Mouse (Mus musculus) myocyte (in vitro differentiated cells): ENCODE results near the gene Macrod2. TPM values are rescaled to one million over a fixed set of nuclear protein-coding genes. Genes with fewer than 3 reads are reported as not detected.

Experiments used
- H3K27me3 ChIP-seq: one replicate; pipeline ENCODE4 v1.6.1; 2011; ENCODE audit not compliant: control insufficient read depth, insufficient read depth, insufficient read length
- H3K36me3 ChIP-seq: one replicate; pipeline ENCODE4 v1.6.1; 2011; ENCODE audit not compliant: control insufficient read depth, insufficient read depth
- H3K4me2 ChIP-seq: one replicate; pipeline ENCODE4 v1.6.1; 2011; ENCODE audit warnings: low read depth, control low read depth
- H3K4me3 ChIP-seq: one replicate; pipeline ENCODE4 v1.5.1; 2011; ENCODE audit warnings: mild to moderate bottlenecking, control low read depth, moderate library complexity
- H3K79me2 ChIP-seq: one replicate; pipeline ENCODE4 v1.6.1; 2011; ENCODE audit not compliant: control insufficient read depth, insufficient read depth
- H3ac ChIP-seq: one replicate; pipeline ENCODE4 v1.6.1; 2011; ENCODE audit not compliant: control insufficient read depth, insufficient read length
- CEBPB ChIP-seq: IDR thresholded peaks from 2 replicates; pipeline ENCODE4 v1.6.1; 2011; ENCODE audit warnings: mild to moderate bottlenecking, moderate library complexity; ENCODE audit not compliant: poor library complexity, insufficient read depth, severe bottlenecking
- E2F4 ChIP-seq: IDR thresholded peaks from one replicate; pipeline ENCODE4 v1.6.1; 2011; ENCODE audit warnings: mild to moderate bottlenecking, control low read depth, moderate library complexity; ENCODE audit not compliant: insufficient read depth
- MAX ChIP-seq: IDR thresholded peaks from one replicate; pipeline ENCODE4 v1.6.1; 2011; ENCODE audit warnings: low read depth, mild to moderate bottlenecking, control low read depth
- MYOD1 ChIP-seq, 3 experiments: IDR thresholded peaks; one replicate each; pipeline ENCODE4 v1.6.1; 2011; ENCODE audit warnings: control low read depth in 2 of 3, low read depth in 2 of 3, mild to moderate bottlenecking in 2 of 3, moderate library complexity in 1 of 3; ENCODE audit not compliant: insufficient read length in 2 of 3, control insufficient read depth in 1 of 3
- MYOG ChIP-seq, 3 experiments: IDR thresholded peaks; one replicate each; pipeline ENCODE4 v1.6.1; 2011; ENCODE audit warnings: control low read depth in 2 of 3, low read depth in 2 of 3, mild to moderate bottlenecking in 2 of 3; ENCODE audit not compliant: insufficient read length in 2 of 3, control insufficient read depth in 1 of 3, insufficient read depth in 1 of 3
- POLR2A ChIP-seq: IDR thresholded peaks from one replicate; pipeline ENCODE4 v1.6.1; 2011; ENCODE audit warnings: low read depth, mild to moderate bottlenecking, control low read depth, moderate library complexity; ENCODE audit not compliant: insufficient read length
- POLR2AphosphoS2 ChIP-seq: IDR thresholded peaks from one replicate; pipeline ENCODE4 v1.6.1; 2011; ENCODE audit warnings: low read depth, control low read depth; ENCODE audit not compliant: insufficient read length
- REST ChIP-seq: IDR thresholded peaks from one replicate; pipeline ENCODE4 v1.6.1; 2011; ENCODE audit warnings: mild to moderate bottlenecking, control low read depth, moderate library complexity; ENCODE audit not compliant: insufficient read depth, insufficient read length
- SRF ChIP-seq: IDR thresholded peaks from one replicate; pipeline ENCODE4 v1.6.1; 2011; ENCODE audit warnings: low read depth; ENCODE audit not compliant: control insufficient read depth, insufficient read length
- TCF12 ChIP-seq: IDR thresholded peaks from one replicate; pipeline ENCODE4 v1.6.1; 2011; ENCODE audit warnings: mild to moderate bottlenecking, control low read depth; ENCODE audit not compliant: poor library complexity, insufficient read depth, severe bottlenecking
- TCF3 ChIP-seq: IDR thresholded peaks from one replicate; pipeline ENCODE4 v1.6.1; 2011; ENCODE audit warnings: low read depth, control low read depth; ENCODE audit not compliant: insufficient read length
- USF1 ChIP-seq: IDR thresholded peaks from one replicate; pipeline ENCODE4 v1.6.1; 2011; ENCODE audit warnings: low read depth, mild to moderate bottlenecking, control low read depth, moderate library complexity
- polyA plus RNA-seq: library from polyadenylated mRNA; unstranded; fragments of >200 nt; fragmentation: generic; extraction: Trizol; gene quantifications from one replicate; pipeline ENCODE4 v1.2.1, GENCODE M21; 2012; ENCODE audit warnings: missing spikeins

The Macrod2 gene
- polyA plus RNA-seq, 1 experiment = 0.96 TPM

DNA sequence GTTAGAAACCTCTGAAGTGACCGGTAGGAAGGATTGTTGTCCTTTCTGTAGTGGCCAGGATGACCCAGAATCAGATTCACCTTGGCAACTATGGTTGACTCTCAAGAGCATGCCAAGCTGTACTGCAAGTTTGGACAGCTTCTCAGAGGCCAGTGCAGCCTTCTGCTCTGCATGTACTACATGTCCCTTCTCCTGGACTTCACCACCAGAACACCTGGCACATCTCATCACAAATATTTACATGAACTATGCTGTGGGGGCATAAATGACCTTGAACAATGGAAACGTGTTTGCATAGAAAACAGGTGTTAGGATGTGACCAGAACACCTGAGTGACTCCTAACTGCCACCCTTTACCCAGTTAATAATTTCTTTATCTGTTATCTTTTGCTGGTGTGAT lies 957.5 kb downstream of the Macrod2 start:
- Histone ChIP-seq H3K36me3 (no peaks in the 10 kb centered on the region), H3ac (no peak overlapping the region), H3K4me2 (no peak overlapping the region), H3K4me3 (no peak overlapping the region), H3K27me3 (no peaks in the 10 kb centered on the region), H3K79me2 (no peaks in the 10 kb centered on the region)
- TF ChIP-seq MAX (no peak), TCF3 (no peak), CEBPB (no peak), SRF (no peak), POLR2A (no peak), POLR2AphosphoS2 (no peak), USF1 (no peak), E2F4 (no peak), MYOD1 (IDR thresholded peaks at IDR 0.05; ENCODE audit: control insufficient read depth in 1 of 3, insufficient read length in 2 of 3, low read depth in 2 of 3) (no peak), REST (no peak), TCF12 (no peak), MYOG (IDR thresholded peaks at IDR 0.05; ENCODE audit: control insufficient read depth in 1 of 3, insufficient read depth in 1 of 3, insufficient read length in 2 of 3, low read depth in 2 of 3) (no peak)

DNA sequence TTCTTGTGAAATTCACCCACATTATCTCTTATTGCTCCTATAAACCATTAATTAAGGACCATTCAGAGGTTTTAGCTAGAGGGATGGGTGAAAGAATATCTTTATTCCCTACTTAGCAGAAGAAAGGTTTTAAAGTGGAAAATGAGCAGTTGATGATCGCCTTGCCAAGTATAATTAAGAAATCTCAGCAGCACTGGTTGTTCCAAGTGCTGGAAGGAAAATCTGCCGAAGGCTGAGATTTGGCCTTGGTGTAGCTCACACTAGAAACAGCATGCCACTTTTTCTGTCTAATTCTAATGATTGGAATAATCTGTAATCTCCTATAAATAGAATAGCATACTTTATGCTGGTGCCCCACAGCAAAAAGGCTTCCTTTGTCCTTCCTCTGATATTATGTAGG lies 993.5 kb downstream of the Macrod2 start:
- TF ChIP-seq REST (no peak), MYOG (IDR thresholded peaks at IDR 0.05; ENCODE audit: control insufficient read depth in 1 of 3, insufficient read depth in 1 of 3, insufficient read length in 2 of 3, low read depth in 2 of 3) (no peak), E2F4 (no peak), MYOD1 (IDR thresholded peaks at IDR 0.05; ENCODE audit: control insufficient read depth in 1 of 3, insufficient read length in 2 of 3, low read depth in 2 of 3) (no peak), POLR2AphosphoS2 (no peak)
- H3K4me3 ChIP-seq = no peak overlapping the region
- H3K27me3 ChIP-seq = no peaks in the 10 kb centered on the region
- no peak overlapping the region for H3K4me2 ChIP-seq
- H3K36me3 ChIP-seq = no peaks in the 10 kb centered on the region
- H3K79me2 ChIP-seq = no peaks in the 10 kb centered on the region
- H3ac ChIP-seq = no peak overlapping the region

DNA sequence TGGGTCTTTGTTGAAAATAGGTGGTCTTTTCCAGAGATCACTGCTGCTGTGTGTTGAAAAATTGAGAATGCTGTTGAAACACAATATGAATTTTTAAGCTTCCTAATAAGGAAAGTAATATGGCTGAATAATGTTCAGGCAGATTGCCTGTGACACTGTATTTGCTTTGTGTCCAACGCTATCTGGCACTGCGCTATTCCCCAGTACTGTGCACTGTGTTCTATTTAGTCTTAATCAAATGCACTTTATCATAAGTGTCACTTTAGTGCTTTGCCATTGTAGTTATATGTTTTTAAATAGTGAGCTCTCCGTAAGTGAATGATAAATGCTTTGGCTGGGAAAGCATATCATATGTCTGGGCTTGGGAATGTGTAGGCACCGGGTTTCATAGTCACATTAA lies 996.1 kb downstream of the Macrod2 start:
- TF ChIP-seq REST = no peak
- TF ChIP-seq POLR2A = no peak
- TF ChIP-seq MYOD1 (IDR thresholded peaks at IDR 0.05; ENCODE audit: control insufficient read depth in 1 of 3, insufficient read length in 2 of 3, low read depth in 2 of 3) = no peak
- no peak for TF ChIP-seq SRF
- no peak for TF ChIP-seq E2F4
- TF ChIP-seq POLR2AphosphoS2 = no peak
- no peak for TF ChIP-seq MAX
- no peak for TF ChIP-seq CEBPB
- TF ChIP-seq USF1 = no peak
- no peak for TF ChIP-seq MYOG (IDR thresholded peaks at IDR 0.05; ENCODE audit: control insufficient read depth in 1 of 3, insufficient read depth in 1 of 3, insufficient read length in 2 of 3, low read depth in 2 of 3)
- Histone ChIP-seq H3K36me3 (no peaks in the 10 kb centered on the region), H3K27me3 (no peaks in the 10 kb centered on the region), H3K79me2 (no peaks in the 10 kb centered on the region), H3ac (no peak overlapping the region), H3K4me2 (no peak overlapping the region), H3K4me3 (no peak overlapping the region)

DNA sequence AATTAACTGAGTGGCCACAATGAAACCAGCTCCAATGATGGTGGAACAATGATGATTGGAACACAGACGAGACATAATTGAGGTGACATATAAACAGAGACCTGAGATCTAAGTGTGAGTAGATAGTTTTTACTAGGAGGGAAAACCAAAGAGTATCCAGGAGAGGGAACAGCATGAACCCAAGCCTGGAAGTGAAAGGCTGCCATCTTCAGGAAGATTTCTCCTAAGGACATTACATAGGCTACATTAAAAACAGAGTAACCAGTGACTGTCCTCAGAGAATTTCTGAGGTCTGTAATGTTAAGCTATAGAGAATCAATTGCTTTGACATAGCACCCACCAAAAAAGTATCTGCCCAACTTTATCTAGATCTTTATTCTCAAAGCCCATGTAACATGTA lies 999.7 kb downstream of the Macrod2 start:
- H3K27me3 ChIP-seq = no peaks in the 10 kb centered on the region
- TF ChIP-seq USF1 (no peak), REST (no peak), MAX (no peak), E2F4 (no peak), MYOD1 (IDR thresholded peaks at IDR 0.05; ENCODE audit: control insufficient read depth in 1 of 3, insufficient read length in 2 of 3, low read depth in 2 of 3) (no peak), CEBPB (no peak), POLR2A (no peak), TCF3 (no peak)
- H3K4me3 ChIP-seq = no peak overlapping the region
- H3ac ChIP-seq = no peak overlapping the region
- no peaks in the 10 kb centered on the region for H3K79me2 ChIP-seq
- H3K4me2 ChIP-seq = no peak overlapping the region
- no peaks in the 10 kb centered on the region for H3K36me3 ChIP-seq

DNA sequence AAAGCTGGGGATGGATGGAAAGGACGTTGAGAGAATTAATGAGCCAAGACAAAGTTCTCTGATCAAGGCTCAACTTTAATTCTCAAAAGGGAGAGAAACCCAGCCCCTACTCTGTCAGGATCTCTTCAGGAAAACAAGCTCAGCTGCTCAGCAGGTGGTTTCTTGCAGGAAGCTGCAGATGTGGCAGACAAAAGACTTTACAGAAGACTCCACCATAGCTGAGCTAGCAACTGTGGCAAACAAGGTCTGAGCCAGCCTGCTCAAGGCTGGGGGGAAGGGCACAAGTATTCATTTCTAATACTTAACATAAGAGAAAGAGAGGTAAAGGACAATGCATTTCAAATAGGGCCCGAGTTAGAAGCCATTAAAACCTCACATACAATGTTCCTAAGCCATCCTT lies 1013.7 kb downstream of the Macrod2 start:
- H3K36me3 ChIP-seq = no peaks in the 10 kb centered on the region
- H3K4me3 ChIP-seq = no peak overlapping the region
- no peak overlapping the region for H3ac ChIP-seq
- no peak for TF ChIP-seq POLR2A
- no peak for TF ChIP-seq MAX
- TF ChIP-seq REST = no peak
- no peak for TF ChIP-seq SRF
- no peaks in the 10 kb centered on the region for H3K27me3 ChIP-seq
- H3K79me2 ChIP-seq = no peaks in the 10 kb centered on the region
- H3K4me2 ChIP-seq = no peak overlapping the region
